Mouse (Mus musculus) ES-CJ7 (cell line): Measurements from ENCODE around the gene Gm1043.

Experiments
- DNase-seq: peaks from one replicate; pipeline ENCODE4 v3.0.0; 2011; ENCODE audit warnings: low read depth, low spot score

Gm1043 gene

DNA sequence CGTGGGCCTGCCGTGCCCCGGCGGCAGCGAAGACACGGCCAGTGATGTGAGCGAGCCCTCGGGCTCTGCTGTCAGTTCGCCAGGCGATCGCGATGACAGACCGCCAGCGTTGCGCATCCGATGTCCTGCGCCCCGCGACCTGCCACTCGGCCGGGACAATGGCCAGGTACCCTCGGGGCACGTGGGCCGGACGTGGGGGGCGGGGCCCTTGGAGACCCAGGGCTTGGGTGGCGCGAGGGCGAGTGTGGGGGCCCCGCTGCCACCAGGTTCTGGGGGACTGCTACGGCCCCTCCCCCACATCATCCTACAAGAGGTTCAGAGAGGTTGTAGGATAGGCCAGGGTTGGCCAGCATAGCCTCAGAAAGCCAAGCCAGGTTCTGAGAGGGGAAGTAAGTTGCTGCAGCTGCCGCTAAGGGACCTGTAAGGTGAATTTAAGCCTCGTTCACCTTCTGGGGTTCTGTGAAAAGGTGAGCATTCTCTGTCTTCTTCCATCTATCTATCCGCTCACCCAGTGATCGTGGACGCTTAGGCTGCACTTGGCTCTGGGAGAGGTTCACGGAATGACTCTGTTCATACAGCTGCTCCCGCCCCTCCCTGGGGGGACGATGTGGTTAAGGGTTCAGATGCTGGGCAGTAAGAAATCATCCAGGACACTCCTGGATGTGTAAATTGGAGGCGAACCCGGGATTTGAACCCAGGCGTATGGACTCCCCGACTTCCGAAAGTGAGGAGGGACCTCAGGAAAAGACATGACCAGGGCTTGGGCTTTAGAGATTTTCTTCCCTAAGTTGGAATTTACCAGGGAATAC is 157.4 kb downstream of the Gm1043 start:
- no peak for DNase-seq

DNA sequence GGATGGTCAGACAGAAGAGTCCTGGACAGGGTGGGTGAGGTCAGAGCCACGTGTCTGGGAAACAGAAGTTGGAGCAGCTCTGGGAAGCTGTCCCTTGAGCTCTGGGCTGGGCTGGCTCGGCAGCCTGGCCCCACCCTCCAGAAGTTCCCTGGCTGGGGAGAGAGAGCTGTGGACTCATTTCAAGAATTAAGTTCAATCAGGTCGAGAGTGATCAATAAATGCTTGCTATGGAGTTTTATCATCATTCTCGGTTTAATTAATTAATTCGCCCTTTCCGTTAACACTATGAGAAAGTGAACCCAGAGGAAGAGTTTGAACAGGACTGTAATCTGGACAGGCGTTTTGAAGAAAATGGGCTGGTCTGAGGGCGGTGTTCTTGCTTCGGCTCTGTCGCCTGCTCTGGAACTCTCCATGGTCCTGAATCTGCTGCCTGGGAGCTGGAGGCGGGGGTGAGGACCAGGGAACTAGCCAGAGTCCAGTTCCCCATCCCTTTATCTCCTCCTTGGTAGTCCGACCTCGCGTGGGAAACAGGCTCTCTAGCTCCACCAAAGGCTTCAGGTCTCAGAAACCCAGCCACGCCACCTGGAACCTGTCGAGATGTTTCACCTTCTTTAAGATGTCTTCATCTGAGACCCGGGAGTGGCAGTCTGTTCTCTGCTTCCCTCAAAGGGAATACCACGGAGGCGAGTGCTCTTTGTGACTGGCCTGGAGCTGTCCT is 158.2 kb downstream of the Gm1043 start:
- peak; percentile 77 for DNase-seq

DNA sequence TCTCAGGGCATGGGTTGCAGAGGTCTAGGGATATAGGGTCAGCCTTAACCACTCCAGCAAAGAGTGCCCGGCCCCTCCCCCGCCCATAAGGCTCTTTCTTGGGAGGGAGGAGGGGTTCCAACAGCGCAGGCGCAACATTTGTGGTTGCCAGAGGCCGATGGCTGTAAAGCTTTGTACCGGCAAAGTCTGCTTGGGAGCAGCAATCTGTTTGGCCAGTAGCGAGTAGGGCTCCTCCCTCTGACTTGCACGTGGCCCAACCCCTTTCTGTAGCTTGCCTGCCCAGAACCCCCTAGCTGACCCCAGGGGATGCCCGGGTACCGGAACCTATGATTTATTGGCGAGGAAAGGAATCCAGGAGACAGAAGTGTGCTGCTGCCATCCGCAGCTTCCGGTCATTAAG is 159.0 kb downstream of the Gm1043 start:
- peak; percentile 54 for DNase-seq

GRCm38 (mm10) chr5:37244666-37245242 is 159.6 kb downstream of the Gm1043 start:
- peak; percentile 9 for DNase-seq

DNA sequence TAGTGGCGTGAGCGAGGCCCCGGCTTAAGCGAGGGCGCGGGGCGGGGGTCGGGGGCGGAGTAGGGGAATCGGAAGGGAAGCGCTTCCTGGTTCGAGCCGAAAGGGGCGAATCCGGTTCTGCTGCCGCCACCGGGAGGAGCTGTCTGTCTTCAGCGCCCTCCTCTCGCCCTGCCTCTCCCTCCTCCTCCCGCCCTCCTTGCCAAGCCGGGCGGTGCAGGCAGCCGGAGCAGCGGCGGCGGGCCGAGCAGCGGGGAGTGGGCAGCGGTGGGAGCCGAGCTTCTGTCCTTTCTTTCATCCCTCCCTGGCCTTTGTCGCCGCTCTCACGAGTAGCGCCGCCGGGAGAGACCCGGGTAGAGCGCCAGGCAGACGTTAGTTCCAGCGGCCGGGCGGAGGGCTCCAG is 160.5 kb downstream of the Gm1043 start:
- DNase-seq: peak; percentile 76

GRCm38 (mm10) chr5:37246138-37246910 is 161.2 kb downstream of the Gm1043 start:
- DNase-seq: peak; percentile 93

DNA sequence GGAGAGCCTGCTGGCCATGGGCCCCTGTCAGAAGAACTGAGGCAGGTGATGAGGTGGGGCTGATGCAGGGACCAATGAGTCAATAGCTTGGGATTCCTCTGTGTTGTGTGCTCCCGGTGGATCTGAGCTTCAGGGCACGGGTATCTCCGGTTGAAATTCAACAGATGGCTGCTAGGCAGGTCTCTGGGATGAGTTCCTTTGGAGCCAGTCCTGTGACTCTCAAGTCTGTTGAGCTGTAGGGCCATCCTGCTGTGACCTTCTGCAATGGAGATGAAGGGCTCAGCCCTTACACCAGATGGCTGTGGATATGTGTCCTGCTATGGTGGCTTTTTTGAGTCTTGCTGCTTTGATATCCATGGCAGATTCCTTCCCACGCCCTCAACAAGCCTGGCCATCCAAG is 162.3 kb downstream of the Gm1043 start:
- peak; percentile 10 for DNase-seq

- peak; percentile 40 for DNase-seq
These were observed 163.7 kb downstream of the Gm1043 start for GRCm38 (mm10) chr5:37248870-37249269.

- no peak for DNase-seq
These were observed 166.4 kb downstream of the Gm1043 start for GRCm38 (mm10) chr5:37251596-37251995.

DNA sequence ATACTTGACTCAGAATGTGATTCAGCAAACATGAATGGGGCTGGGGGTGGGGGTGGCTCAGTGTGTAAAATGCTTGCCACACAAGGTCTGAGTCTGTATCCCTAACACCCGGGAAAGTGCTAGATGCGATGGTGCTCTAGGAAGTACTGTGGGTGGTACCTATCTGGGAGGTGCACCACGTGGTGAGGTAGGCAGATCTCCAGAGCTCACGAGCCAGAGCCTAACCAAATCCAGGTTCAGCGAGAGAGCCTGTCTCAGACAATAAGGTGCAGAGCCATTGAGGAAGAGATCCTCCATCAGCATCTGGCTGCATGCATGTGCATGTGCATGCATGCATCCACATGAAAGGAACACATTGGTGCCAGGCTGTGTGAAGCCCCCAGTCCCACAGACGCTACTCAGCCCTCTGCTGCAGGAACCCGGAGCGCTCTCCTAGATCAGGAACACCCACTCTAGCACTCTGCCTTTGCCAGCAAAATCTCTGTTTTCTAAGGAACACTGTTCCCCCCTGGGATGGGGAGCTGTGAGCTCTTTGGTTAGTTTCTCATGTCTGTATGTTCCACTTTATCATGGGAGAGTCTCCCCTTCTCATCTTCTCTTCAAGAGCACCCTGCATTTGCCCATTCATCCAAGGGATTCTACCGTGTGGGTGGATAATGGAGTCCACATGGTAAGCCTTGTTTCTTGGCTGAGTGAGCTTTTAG is 167.1 kb downstream of the Gm1043 start:
- DNase-seq: no peak

DNA sequence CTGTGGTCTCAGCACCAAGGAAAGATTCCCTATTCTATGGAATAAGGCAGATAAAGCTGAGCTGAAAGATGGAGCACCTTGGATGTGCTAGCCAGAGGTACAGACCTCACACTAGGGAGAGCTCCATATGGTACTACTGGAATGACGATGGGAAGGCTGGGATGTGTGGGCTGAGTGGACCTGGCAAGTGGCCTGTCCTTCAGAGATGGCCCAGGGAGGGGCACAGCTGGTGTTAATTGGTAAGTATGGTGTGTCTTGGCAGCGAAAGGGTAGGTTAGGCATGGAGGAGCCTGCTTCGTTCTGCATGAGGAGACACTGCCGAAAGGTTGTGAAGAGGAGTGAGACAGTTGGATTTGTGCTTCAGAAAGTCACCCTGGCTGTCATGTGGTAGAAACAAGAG is 169.4 kb downstream of the Gm1043 start:
- no peak for DNase-seq

DNA sequence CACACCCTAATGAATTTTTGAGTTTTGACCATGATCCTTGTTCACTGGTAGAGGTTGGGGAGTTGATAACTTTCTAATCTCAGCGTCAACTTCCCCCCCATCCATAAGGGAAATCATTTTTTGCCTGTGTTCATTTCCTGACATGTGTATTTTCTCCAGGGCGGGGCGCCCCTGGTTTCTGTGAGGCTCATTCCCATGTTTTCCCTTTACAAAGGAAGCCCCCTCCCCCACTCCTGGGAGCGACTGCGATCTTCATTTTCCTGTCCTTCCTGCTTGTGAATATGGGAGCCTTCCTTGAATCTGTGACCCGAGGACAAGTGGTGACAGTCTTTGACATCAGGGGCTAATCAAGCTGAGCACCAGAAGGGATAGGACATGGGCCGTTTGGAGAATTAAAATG is 171.7 kb downstream of the Gm1043 start:
- DNase-seq: no peak

GRCm38 (mm10) chr5:37257243-37257642 is 172.1 kb downstream of the Gm1043 start:
- peak; percentile 29 for DNase-seq

DNA sequence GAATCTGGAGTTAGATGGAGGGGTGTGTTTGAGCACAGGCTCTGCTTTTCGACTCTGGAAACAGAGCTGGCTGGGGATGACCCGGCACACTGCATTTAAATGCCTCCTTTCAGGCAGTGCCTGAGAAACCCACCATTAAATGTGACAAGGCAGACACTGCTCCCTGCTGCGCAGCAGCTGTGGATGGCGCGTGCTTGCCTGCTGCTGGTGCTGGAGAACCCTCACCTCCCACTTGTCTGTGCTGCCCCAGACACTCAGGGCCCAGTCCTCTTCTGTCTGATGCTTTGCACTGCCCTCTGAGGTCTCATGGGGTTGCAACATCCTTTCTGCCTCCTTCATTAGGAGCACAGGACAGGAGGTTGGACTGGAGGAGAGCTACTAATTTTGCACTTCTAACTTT is 176.6 kb downstream of the Gm1043 start:
- no peak for DNase-seq

- DNase-seq: no peak
These were observed 178.6 kb downstream of the Gm1043 start for GRCm38 (mm10) chr5:37263816-37264215.
